Mouse (Mus musculus) granulocyte monocyte progenitor cell, adult 5-6 weeks (primary cell): ENCODE data around the gene Taf9. TPM values are rescaled to one million over a fixed set of nuclear protein-coding genes. Genes with fewer than 3 reads are reported as not detected.

Source experiments
- ATAC-seq: replicated peaks from 2 replicates; pipeline ENCODE4 v1.8.0; 2016; ENCODE audit warnings: mild to moderate bottlenecking, moderate TSS enrichment, inconsistent platforms; ENCODE audit not compliant: poor library complexity, severe bottlenecking
- total RNA-seq, 2 experiments: library from RNA; stranded (forward) in 1 of 2; stranded (reverse) in 1 of 2; fragments of 200-712, 200-1000 nt in 1 of 2; fragments of >200 nt in 1 of 2; fragmentation: Nextera tagmentation in 1 of 2; gene quantifications; 2 replicates each; pipeline ENCODE4 v1.2.3; 2014 to 2017

Taf9 gene
- total RNA-seq, 2 experiments from 2014 or later: 26.5 to 58.9 TPM

DNA sequence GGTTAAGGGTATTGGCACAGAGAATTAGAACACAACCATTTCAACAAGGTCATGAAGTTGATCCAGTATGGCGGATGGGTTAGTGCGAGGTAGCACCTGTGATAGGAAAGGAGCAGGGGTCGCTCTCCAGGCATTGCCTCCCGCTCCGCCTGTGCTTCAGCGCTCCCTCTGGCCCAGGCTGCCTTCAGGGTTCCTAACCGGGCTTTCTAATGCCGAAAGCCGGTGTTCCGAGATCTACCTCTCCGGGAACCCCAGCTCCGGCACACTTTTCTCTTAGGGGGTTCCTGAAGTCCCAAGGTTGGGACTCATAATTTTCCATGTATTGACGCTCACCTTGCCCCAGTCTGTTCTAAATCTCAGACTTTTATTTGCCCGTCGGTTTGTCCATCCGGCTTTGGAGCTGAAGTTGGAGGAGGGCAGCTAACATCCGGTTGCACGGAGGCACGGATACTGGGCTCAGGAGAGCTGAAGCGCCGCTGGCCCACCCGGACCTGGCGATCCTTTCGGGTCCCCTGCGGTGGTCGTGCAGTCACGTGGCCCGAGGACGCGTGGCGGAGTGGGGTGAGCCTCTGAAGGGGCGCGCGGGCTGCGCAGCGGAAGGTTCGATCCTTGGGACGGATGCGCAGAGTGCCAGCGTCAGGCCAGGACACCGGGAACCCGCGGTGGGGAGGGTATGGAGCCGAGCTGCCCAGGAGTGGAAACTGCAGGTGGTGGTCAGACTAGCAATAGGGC, 18.1 kb downstream of the Taf9 start, which contains the start of gene Ccdc125:
Gene Ccdc125, plus strand, starts transcription at position 427 of the 732 bp plus-strand sequence.
- peak; percentile 66 for ATAC-seq

DNA sequence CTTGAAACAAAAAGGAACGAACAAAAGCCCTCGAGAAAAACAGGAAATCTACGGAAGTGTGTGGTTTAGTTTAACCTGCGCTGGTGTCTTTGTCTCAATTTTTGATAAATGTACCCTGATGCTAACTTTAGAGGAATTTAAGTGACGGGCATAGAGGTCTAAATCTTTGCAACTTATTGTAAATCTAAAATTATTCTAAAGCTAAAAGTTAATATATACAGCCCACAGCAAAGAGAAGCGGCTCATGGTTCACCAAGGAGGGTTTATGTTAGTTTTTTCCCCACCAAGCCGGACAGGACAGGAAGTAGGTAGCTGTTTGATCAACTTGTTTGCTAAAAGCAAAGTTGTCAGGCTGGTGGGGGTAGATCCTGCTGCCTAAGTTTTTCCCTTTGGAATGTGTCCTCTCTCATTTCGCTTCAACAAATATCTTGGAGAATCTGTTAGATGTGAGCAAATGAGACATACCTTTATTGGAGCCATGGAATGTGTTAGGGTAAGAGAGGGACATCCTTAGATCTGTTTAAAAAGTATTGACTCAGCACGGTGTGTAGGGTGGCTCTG, 18.9 kb downstream of the Taf9 start:
- peak; percentile 41 for ATAC-seq

DNA sequence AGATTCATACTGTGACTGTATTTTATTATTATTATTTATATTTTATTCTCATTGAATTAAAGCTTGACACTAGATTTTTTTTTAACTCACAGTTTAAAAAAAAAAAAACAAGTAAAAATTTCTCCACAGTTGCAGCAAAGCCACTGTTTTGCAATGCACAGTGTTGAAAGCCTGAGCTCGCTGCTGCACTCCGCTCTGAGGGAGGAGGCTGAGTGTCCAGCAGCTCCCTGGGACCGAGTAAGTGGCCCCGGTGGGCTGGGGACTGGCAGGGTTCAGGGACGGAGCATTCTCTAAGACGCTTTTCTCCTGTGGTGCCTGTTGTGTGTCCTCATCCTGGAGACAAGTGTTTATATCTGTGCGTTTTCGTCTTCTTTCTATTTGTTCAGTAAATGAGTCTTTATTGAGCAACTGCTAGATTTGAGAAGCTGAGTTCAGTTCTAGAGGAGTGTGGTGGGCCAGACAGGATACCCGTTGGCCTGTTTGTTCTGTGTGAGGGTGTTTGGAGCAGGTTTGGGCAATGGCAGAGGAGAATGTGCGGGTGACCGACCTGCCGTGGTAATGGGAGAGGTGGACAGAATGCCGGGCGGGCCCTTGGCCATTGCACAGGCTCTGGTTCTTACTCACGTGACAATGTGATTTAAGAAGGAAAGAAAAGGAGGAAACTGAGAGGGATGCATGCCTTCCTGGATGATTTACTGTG, 24.7 kb downstream of the Taf9 start:
- peak; percentile 93 for ATAC-seq

DNA sequence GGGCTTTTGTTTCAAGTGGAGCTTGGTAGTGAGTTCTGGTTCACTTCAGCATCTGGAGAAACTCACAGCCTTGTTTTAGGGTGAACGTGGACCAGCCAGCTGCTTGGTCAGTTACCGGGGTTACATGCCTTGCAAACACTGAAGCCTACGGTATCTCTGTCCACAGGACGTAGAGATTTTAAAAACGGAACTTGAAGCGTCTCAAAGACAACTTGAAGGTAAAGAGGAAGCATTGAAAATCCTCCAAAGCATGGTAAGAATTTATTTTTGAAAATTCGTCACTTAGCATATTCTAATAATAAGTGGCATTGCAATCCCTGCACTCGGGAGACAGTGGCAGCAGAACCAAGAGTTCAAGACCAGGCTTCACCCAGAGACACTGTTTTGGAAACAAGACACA, 30.2 kb downstream of the Taf9 start:
- ATAC-seq: no peak

DNA sequence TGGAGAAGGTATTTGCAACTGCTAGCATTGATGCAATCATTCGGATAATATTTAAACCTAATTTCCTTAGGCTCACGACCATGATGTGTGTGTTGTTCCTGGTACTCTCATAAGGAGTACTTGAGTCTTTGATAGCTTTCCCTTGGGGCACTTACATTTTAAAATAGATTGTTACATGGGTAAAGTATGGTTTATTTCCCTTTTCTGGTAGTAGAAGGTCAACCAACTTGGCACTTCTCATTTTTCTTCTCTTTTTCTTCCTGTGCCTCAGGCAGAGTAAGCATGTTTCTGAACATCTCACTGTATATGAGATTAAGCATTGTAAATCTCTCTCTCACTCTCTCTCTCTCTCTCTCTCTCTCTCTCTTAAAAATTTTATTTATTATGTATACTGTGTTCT, 31.5 kb downstream of the Taf9 start:
- no peak; the same call in 1 of the 2 replicates for ATAC-seq

DNA sequence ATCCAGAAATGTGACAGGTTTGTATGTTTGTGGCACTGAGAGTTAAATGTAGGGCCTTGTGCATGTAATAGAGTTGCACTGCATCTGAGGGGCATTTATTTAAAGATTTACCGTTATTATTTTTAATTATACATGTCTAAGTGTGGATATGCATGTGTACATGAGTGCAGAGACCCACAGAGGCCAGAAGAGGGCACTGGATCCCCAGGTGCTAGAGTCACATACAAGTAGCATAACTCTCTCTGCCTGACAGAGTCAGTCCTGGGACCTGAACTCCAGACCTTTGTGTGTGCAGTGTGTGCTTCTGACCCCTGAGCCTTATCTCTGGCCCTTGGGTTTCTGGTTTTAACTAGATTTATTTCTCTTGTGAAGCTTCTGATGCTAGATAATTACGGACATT, 33.0 kb downstream of the Taf9 start:
- peak; percentile 50; the same call in 1 of the 2 replicates for ATAC-seq

DNA sequence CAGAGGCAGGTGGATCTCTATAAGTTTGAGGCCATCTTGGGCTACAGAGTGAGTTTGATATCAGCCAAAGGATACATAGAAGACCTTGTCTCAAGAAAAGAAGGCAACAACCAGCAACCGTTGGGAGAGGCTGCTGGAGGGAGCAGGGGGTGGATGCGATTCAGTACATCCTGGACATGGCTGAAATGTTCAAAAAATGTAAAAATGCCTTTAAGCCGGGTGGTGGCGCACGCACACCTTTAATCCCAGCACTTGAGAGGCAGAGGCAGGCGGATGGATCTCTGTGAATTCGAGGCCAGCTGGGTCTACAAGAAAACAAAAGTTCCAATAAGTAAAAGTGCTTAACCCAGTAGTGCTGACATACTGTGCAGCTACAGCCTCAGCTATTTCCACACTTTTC, 36.1 kb downstream of the Taf9 start:
- ATAC-seq: no peak

DNA sequence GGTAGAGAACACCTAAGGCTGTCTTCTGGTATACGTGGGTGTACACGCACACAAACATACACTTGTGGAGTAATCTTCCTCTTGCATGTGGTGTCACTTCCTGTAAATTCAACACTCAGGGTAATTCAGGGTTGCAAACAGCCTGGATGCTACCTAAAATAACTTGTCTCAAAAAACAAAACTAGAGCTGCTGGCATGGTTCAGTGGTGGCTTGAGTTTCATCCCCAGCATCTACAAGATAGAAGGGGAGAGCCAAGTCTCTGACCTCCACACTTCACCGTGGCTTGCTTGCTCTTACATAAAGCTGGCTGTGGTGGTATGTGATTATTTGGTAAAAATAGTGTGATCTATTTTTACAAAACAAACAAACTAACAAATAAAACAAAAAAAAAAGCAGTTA, 46.2 kb downstream of the Taf9 start:
- peak; percentile 48; the same call in 1 of the 2 replicates for ATAC-seq

DNA sequence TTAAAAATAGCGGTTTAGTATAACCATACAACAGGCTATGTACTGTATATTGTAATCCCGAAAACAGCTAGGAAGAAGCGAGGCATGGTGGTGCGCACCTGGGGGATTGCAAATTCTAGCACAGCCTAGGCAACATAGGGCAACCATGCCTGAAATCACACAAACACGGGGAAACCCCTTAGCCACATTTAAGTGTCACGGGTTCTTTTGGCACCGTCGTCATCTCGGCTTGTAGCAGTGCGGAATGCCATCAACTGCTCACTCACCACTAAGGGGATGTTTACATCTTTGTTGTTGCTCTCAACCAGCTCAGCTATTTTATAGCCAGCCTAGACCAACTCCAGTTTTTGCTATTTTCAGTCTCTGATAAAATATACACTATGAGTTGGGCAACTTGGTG, 47.5 kb downstream of the Taf9 start:
- no peak for ATAC-seq

DNA sequence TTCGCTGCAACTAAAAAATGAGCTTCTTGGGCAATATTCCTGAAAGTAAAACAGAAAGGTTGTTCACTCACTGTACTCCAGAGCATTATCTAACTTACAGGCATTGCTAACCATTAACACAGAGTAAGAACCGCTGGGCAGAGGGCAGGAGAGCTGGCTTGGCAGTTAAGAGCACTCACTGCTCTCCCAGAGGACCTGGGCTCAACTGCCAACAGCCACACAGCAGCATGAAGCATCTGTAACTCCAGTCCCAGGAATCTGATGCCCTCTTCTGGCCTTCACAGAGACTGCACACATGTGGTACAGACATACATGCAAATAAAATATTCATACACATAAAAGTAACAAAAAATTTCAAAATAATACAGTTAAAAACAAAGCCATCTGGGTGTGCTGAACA, 52.1 kb downstream of the Taf9 start:
- ATAC-seq: 0 out of 2 replicates have a peak, but pooled peaks have one; percentile 25

Other genes starting within 250 kb of the Taf9 start
- gene Naip1, start 198.7 kb upstream of the Taf9 start, total RNA-seq (2014; fragmentation: Nextera tagmentation): not detected in 2 replicates
- not detected in 2 replicates for gene Naip1, start 198.7 kb upstream of the Taf9 start, total RNA-seq (2017)
- gene Gtf2h2, start 159.0 kb upstream of the Taf9 start, total RNA-seq (2014; fragmentation: Nextera tagmentation): 59.2 and 73.9 TPM in 2 replicates
- gene Gtf2h2, start 159.0 kb upstream of the Taf9 start, total RNA-seq (2017): 75.1 and 79.2 TPM in 2 replicates
- not detected in 2 replicates for gene Ocln, start 98.9 kb upstream of the Taf9 start, total RNA-seq (2014; fragmentation: Nextera tagmentation)
- gene Ocln, start 98.9 kb upstream of the Taf9 start, total RNA-seq (2017): not detected in 2 replicates
- gene Marveld2, start 34.6 kb upstream of the Taf9 start, total RNA-seq (2014; fragmentation: Nextera tagmentation): not detected in 2 replicates
- 0.52 and 0.78 TPM in 2 replicates for gene Marveld2, start 34.6 kb upstream of the Taf9 start, total RNA-seq (2017)
- gene Ak6, start 600 bp upstream of the Taf9 start, total RNA-seq (2014; fragmentation: Nextera tagmentation): 246 and 279 TPM in 2 replicates
- 261 and 347 TPM in 2 replicates for gene Ak6, start 600 bp upstream of the Taf9 start, total RNA-seq (2017)
- 20.1 and 21.6 TPM in 2 replicates for gene Rad17, start 528 bp upstream of the Taf9 start, total RNA-seq (2014; fragmentation: Nextera tagmentation)
- gene Rad17, start 528 bp upstream of the Taf9 start, total RNA-seq (2017): 34.0 and 48.8 TPM in 2 replicates
- 25.6 and 37.4 TPM in 2 replicates for gene Ccdc125, start 18.1 kb downstream of the Taf9 start, total RNA-seq (2014; fragmentation: Nextera tagmentation)
- gene Ccdc125, start 18.1 kb downstream of the Taf9 start, total RNA-seq (2017): 50.8 and 58.4 TPM in 2 replicates
- 37.8 and 52.0 TPM in 2 replicates for gene Cdk7, start 79.4 kb downstream of the Taf9 start, total RNA-seq (2014; fragmentation: Nextera tagmentation)
- 43.3 and 54.5 TPM in 2 replicates for gene Cdk7, start 79.4 kb downstream of the Taf9 start, total RNA-seq (2017)
- gene Mrps36, start 93.1 kb downstream of the Taf9 start, total RNA-seq (2014; fragmentation: Nextera tagmentation): 73.2 and 108 TPM in 2 replicates
- gene Mrps36, start 93.1 kb downstream of the Taf9 start, total RNA-seq (2017): 71.7 and 102 TPM in 2 replicates
- gene Cenph, start 124.3 kb downstream of the Taf9 start, total RNA-seq (2014; fragmentation: Nextera tagmentation): 37.1 and 51.9 TPM in 2 replicates
- 56.6 and 69.5 TPM in 2 replicates for gene Cenph, start 124.3 kb downstream of the Taf9 start, total RNA-seq (2017)
- 26.8 and 43.5 TPM in 2 replicates for gene Ccnb1, start 135.0 kb downstream of the Taf9 start, total RNA-seq (2014; fragmentation: Nextera tagmentation)
- gene Ccnb1, start 135.0 kb downstream of the Taf9 start, total RNA-seq (2017): 231 and 274 TPM in 2 replicates
- gene Slc30a5, start 181.8 kb downstream of the Taf9 start, total RNA-seq (2014; fragmentation: Nextera tagmentation): 97.0 and 97.9 TPM in 2 replicates
- gene Slc30a5, start 181.8 kb downstream of the Taf9 start, total RNA-seq (2017): 96.8 and 111 TPM in 2 replicates